In the genomic region with DNA sequence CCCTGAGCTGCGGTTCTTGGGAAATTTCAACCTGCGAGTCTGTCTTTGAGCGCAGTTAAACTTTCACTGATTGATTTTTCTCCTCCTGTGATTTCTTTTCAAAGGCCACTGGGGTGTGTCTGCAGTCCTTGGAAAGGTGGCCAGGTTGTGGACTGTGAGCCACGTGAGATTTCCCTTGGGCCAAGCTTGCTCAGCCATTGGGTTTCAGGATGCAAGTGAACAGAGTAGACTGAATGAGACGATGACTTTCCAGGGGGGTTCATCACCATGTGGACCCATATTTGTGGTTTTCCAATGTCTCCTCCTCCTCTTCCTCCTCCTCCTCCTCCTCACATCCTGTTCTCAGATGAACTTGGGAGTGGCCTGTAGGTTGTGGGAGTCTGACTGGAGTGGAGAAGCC, we compare ENCODE assay signal across 11 mouse cellular contexts. TPM values are rescaled to one million over a fixed set of nuclear protein-coding genes. Genes with fewer than 3 reads are reported as not detected.
DNase-seq lines count a peak whose midpoint lies in the region; ATAC-seq lines count a peak whose summit lies in the region.
"Had no signal": no experiment of that assay in that cellular context is flagged by ENCODE, and none has a peak within 500 bp of the region (broad histone marks: within the 10 kb centered on the region; RNA-seq: fewer than 3 reads in every experiment).

No protein-coding gene starts in this region.

- no peaks in the 10 kb centered on the region for H3K27me3 ChIP-seq in heart, embryonic 15.5 days

- DNase-seq in heart, postnatal 4 days: no peak
- DNase-seq in 416B (ENCODE audit: low read depth) (peak; percentile 61), NIH3T3 (ENCODE audit: low read depth) (peak; percentile 17)
- peak; percentile 82 for DNase-seq in kidney, postnatal 14 days
- DNase-seq in thymus, postnatal 25 days: no peak
- DNase-seq in thymus, postnatal 4 days: no peak
- DNase-seq in layer of hippocampus, adult 9-10 months (ENCODE audit: low spot score): no peak
- DNase-seq: embryo, embryonic 11 days; lung, embryonic 14.5 days had no signal

- 84% methylated on average over 5 of the region's 5 CpGs for WGBS in heart, embryonic 15.5 days

- H3K36me3 ChIP-seq in heart, embryonic 15.5 days: peaks cover 13% of the 10 kb centered on the region; the same call in 1 of the 2 replicates

- H3K27ac ChIP-seq in heart, embryonic 15.5 days: no peak overlapping the region

- H3K4me1 ChIP-seq in heart, embryonic 15.5 days (replicated peaks): peaks cover 50% of the 10 kb centered on the region

- no peak overlapping the region for H3K4me2 ChIP-seq in heart, embryonic 15.5 days

- H3K9ac ChIP-seq in heart, embryonic 15.5 days: no peak overlapping the region
- H3K9ac ChIP-seq: lung, embryonic 14.5 days had no signal

- no peak for ATAC-seq in heart, embryonic 15.5 days (replicated peaks; ENCODE audit: insufficient number of reproducible peaks, insufficient read depth, low FRiP score, low read depth)

- peak overlapping the region; percentile 1; the same call in 1 of the 2 replicates for H3K4me3 ChIP-seq in heart, embryonic 15.5 days

- no peaks in the 10 kb centered on the region for H3K9me3 ChIP-seq in heart, embryonic 15.5 days (replicated peaks)

RNA-seq across cellular contexts. Expression of a gene that starts 59.0 kb away (rescaled TPM):
- polyA plus RNA-seq in heart, embryonic 15.5 days (2015; fragmentation: Nextera tagmentation; extraction: Ambion mirVana): 15.1 and 20.5 TPM in 2 replicates
- 10 to 100 TPM; 24.0 to 29.6 TPM for total RNA-seq in heart, postnatal 4 days (2021)
- total RNA-seq: hematopoietic stem cell, adult 5-6 weeks had no signal

Comparison
In these comparisons a context has a peak if more than half of its experiments do, and no peak if none do; other contexts are left out.
1. DNase-seq: peak in 416B (single experiment), NIH3T3 (single experiment) and kidney, postnatal 14 days (single experiment); none in heart, postnatal 4 days (single experiment), thymus, postnatal 25 days (single experiment), thymus, postnatal 4 days (single experiment) and layer of hippocampus, adult 9-10 months (single experiment).